Mouse (Mus musculus) kidney, embryonic 15.5 days (tissue): ENCODE measurements at regions not wholly inside any gene's neighbourhood (a gene's known extent, or its start where the extent isn't known, plus 50 kb on each side); places are given as distances from the start of the nearest gene placed in this dataset.

ENCODE experiments used
- ATAC-seq: fragments of 200-750 bp; cut with Nextera tagmentation; replicated peaks from 2 replicates; pipeline ENCODE4 v1.8.0; 2017; ENCODE audit warnings: moderate TSS enrichment; ENCODE audit not compliant: low FRiP score
- H3K27ac ChIP-seq: fragments of 300-500 bp; sonication (generic); 2 replicates; pipeline ENCODE4 v1.5.1; 2015; ENCODE audit warnings: mild to moderate bottlenecking, inconsistent platforms
- H3K27me3 ChIP-seq: fragments of 300-500 bp; sonication (generic); 2 replicates; pipeline ENCODE4 v1.6.1; 2015; ENCODE audit warnings: inconsistent platforms
- H3K36me3 ChIP-seq: fragments of 300-500 bp; sonication (generic); 2 replicates; pipeline ENCODE4 v1.6.1; 2015; ENCODE audit warnings: inconsistent platforms
- H3K4me1 ChIP-seq: fragments of 300-500 bp; sonication (generic); 2 replicates; pipeline ENCODE4 v1.6.1; 2015; ENCODE audit warnings: inconsistent platforms
- H3K4me2 ChIP-seq: fragments of 300-500 bp; sonication (generic); 2 replicates; pipeline ENCODE4 v1.6.1; 2015; ENCODE audit warnings: moderate library complexity, mild to moderate bottlenecking, inconsistent platforms
- H3K4me3 ChIP-seq: fragments of 300-500 bp; sonication (generic); replicated peaks from 2 replicates; pipeline ENCODE4 v1.5.1; 2015; ENCODE audit warnings: mild to moderate bottlenecking, inconsistent platforms
- H3K9ac ChIP-seq: fragments of 300-500 bp; sonication (generic); 2 replicates; pipeline ENCODE4 v1.6.1; 2015; ENCODE audit warnings: mild to moderate bottlenecking, inconsistent platforms
- H3K9me3 ChIP-seq: fragments of 300-500 bp; sonication (generic); replicated peaks from 2 replicates; pipeline ENCODE4 v1.6.1; 2016; ENCODE audit warnings: inconsistent platforms
- WGBS: fragments of 180-500 bp; shearing (Covaris S2); methylation state at CpG from one replicate; pipeline ENCODE4 v1.1.7; 2015; ENCODE audit warnings: mixed read lengths; 5-methylcytosine and 5-hydroxymethylcytosine counted together

- Histone ChIP-seq H3K36me3 (no peaks in the 10 kb centered on the region), H3K27ac (no peak overlapping the region), H3K9ac (no peak overlapping the region), H3K4me3 (no peak overlapping the region), H3K9me3 (no peaks in the 10 kb centered on the region), H3K4me1 (no peaks in the 10 kb centered on the region), H3K27me3 (no peaks in the 10 kb centered on the region), H3K4me2 (no peak overlapping the region)
- no peak for ATAC-seq
- 82% methylated on average over 3 of the region's 3 CpGs for WGBS
Measured at GRCm38 (mm10) chr2:64522722-64523121, 424.9 kb upstream of the Fign start.

- Histone ChIP-seq H3K9ac (no peak overlapping the region), H3K27ac (no peak overlapping the region), H3K27me3 (no peaks in the 10 kb centered on the region), H3K4me2 (no peak overlapping the region), H3K36me3 (no peaks in the 10 kb centered on the region), H3K4me1 (no peaks in the 10 kb centered on the region), H3K4me3 (no peak overlapping the region), H3K9me3 (no peaks in the 10 kb centered on the region)
- WGBS: 68% methylated on average over 3 of the region's 3 CpGs
- no peak for ATAC-seq
Measured at GRCm38 (mm10) chr2:64522233-64522632, 424.4 kb upstream of the Fign start.

- H3K9me3 ChIP-seq: no peaks in the 10 kb centered on the region; the same call in 1 of the 2 replicates
- no peaks in the 10 kb centered on the region for H3K4me1 ChIP-seq
- H3K36me3 ChIP-seq: no peaks in the 10 kb centered on the region
- H3K9ac ChIP-seq: no peak overlapping the region
- no peaks in the 10 kb centered on the region for H3K27me3 ChIP-seq
- no peak overlapping the region for H3K4me3 ChIP-seq
- no peak overlapping the region for H3K27ac ChIP-seq
- ATAC-seq: no peak
- H3K4me2 ChIP-seq: no peak overlapping the region
Measured at GRCm38 (mm10) chr2:64495725-64496124, 397.9 kb upstream of the Fign start.

- Histone ChIP-seq H3K4me2 (peak overlapping the region; percentile 15; the same call in 1 of the 2 replicates), H3K4me3 (no peak overlapping the region), H3K9ac (no peak overlapping the region), H3K36me3 (no peaks in the 10 kb centered on the region), H3K27ac (no peak overlapping the region), H3K9me3 (no peaks in the 10 kb centered on the region), H3K27me3 (no peaks in the 10 kb centered on the region), H3K4me1 (0 out of 2 replicates have a peak, but pooled peaks cover 8% of the 10 kb centered on the region)
- WGBS: 45% methylated on average over 12 of the region's 12 CpGs
- ATAC-seq: peak; percentile 69; the same call in 1 of the 2 replicates
Measured at GRCm38 (mm10) chr2:64466412-64466970, 368.7 kb upstream of the Fign start.

- WGBS: 52% methylated on average over 8 of the region's 8 CpGs
- no peak; the same call in 1 of the 2 replicates for ATAC-seq
- no peak overlapping the region for H3K9ac ChIP-seq
Measured at GRCm38 (mm10) chr2:64462466-64463114, 364.8 kb upstream of the Fign start.

GRCm38 (mm10) chr2:64462041-64462440 is 364.2 kb upstream of the Fign start:
- no peaks in the 10 kb centered on the region for H3K27me3 ChIP-seq
- no peak overlapping the region for H3K27ac ChIP-seq
- H3K9ac ChIP-seq: no peak overlapping the region
- 0 out of 2 replicates have a peak, but pooled peaks cover 8% of the 10 kb centered on the region for H3K4me1 ChIP-seq
- H3K9me3 ChIP-seq: no peaks in the 10 kb centered on the region
- no peak overlapping the region for H3K4me2 ChIP-seq
- no peaks in the 10 kb centered on the region for H3K36me3 ChIP-seq
- H3K4me3 ChIP-seq: no peak overlapping the region
- no peak for ATAC-seq
- WGBS: 70% methylated on average over 11 of the region's 11 CpGs

More at GRCm38 (mm10) chr2:64462466-64463114, 364.8 kb upstream of the Fign start:
- Histone ChIP-seq H3K4me3 (no peak overlapping the region), H3K36me3 (no peaks in the 10 kb centered on the region), H3K27me3 (no peaks in the 10 kb centered on the region), H3K27ac (no peak overlapping the region), H3K9me3 (no peaks in the 10 kb centered on the region), H3K4me2 (no peak overlapping the region), H3K4me1 (0 out of 2 replicates have a peak, but pooled peaks cover 8% of the 10 kb centered on the region)

- WGBS: 65% methylated on average over 9 of the region's 9 CpGs
- Histone ChIP-seq H3K9ac (no peak overlapping the region), H3K27ac (no peak overlapping the region), H3K4me3 (no peak overlapping the region), H3K9me3 (no peaks in the 10 kb centered on the region), H3K4me2 (no peak overlapping the region), H3K36me3 (no peaks in the 10 kb centered on the region), H3K4me1 (0 out of 2 replicates have a peak, but pooled peaks cover 8% of the 10 kb centered on the region), H3K27me3 (no peaks in the 10 kb centered on the region)
- ATAC-seq: no peak
Measured at GRCm38 (mm10) chr2:64461636-64462035, 363.8 kb upstream of the Fign start.

GRCm38 (mm10) chr2:64458171-64458570 is 360.3 kb upstream of the Fign start:
- no peaks in the 10 kb centered on the region for H3K27me3 ChIP-seq
- H3K27ac ChIP-seq: no peak overlapping the region
- no peak for ATAC-seq
- H3K36me3 ChIP-seq: no peaks in the 10 kb centered on the region
- 0 out of 2 replicates have a peak, but pooled peaks cover 5% of the 10 kb centered on the region for H3K4me1 ChIP-seq
- no peak overlapping the region for H3K4me3 ChIP-seq
- H3K4me2 ChIP-seq: no peak overlapping the region
- no peak overlapping the region for H3K9ac ChIP-seq
- WGBS: 64% methylated on average over 5 of the region's 5 CpGs
- H3K9me3 ChIP-seq: no peaks in the 10 kb centered on the region

GRCm38 (mm10) chr2:64452690-64453089 is 354.9 kb upstream of the Fign start:
- no peak for ATAC-seq
- 83% methylated on average over 6 of the region's 6 CpGs for WGBS

GRCm38 (mm10) chr2:64451614-64452317 is 353.9 kb upstream of the Fign start:
- H3K27ac ChIP-seq: no peak overlapping the region
- H3K36me3 ChIP-seq: no peaks in the 10 kb centered on the region
- H3K9ac ChIP-seq: no peak overlapping the region
- H3K4me3 ChIP-seq: no peak overlapping the region
- no peak overlapping the region for H3K4me2 ChIP-seq
- ATAC-seq: no peak
- no peaks in the 10 kb centered on the region for H3K27me3 ChIP-seq
- H3K4me1 ChIP-seq: 0 out of 2 replicates have a peak, but pooled peaks cover 3% of the 10 kb centered on the region
- WGBS: 72% methylated on average over 12 of the region's 12 CpGs
- H3K9me3 ChIP-seq: no peaks in the 10 kb centered on the region

More at GRCm38 (mm10) chr2:64452690-64453089, 354.9 kb upstream of the Fign start:
- Histone ChIP-seq H3K36me3 (no peaks in the 10 kb centered on the region), H3K9me3 (no peaks in the 10 kb centered on the region), H3K4me2 (no peak overlapping the region), H3K9ac (no peak overlapping the region), H3K4me1 (0 out of 2 replicates have a peak, but pooled peaks cover 3% of the 10 kb centered on the region), H3K27ac (no peak overlapping the region), H3K27me3 (no peaks in the 10 kb centered on the region), H3K4me3 (no peak overlapping the region)

GRCm38 (mm10) chr2:64443171-64443570 is 345.3 kb upstream of the Fign start:
- no peak overlapping the region for H3K4me2 ChIP-seq
- 77% methylated on average over 3 of the region's 3 CpGs for WGBS
- H3K36me3 ChIP-seq: no peaks in the 10 kb centered on the region
- no peaks in the 10 kb centered on the region for H3K9me3 ChIP-seq
- H3K27me3 ChIP-seq: no peaks in the 10 kb centered on the region
- no peak overlapping the region for H3K9ac ChIP-seq
- ATAC-seq: no peak
- H3K4me1 ChIP-seq: no peaks in the 10 kb centered on the region
- H3K4me3 ChIP-seq: no peak overlapping the region
- no peak overlapping the region for H3K27ac ChIP-seq

- H3K9ac ChIP-seq: no peak overlapping the region
- 85% methylated on average over 2 of the region's 2 CpGs for WGBS
- H3K27ac ChIP-seq: no peak overlapping the region
- no peaks in the 10 kb centered on the region for H3K4me1 ChIP-seq
- no peaks in the 10 kb centered on the region for H3K9me3 ChIP-seq
- no peak overlapping the region for H3K4me2 ChIP-seq
- H3K27me3 ChIP-seq: no peaks in the 10 kb centered on the region
- ATAC-seq: no peak
- no peak overlapping the region for H3K4me3 ChIP-seq
- no peaks in the 10 kb centered on the region for H3K36me3 ChIP-seq
Measured at GRCm38 (mm10) chr2:64440961-64441360, 343.1 kb upstream of the Fign start.
